Mouse (Mus musculus) olfactory bulb, adult 2 months (tissue): ENCODE results near the gene F11r.

ENCODE experiments used
- CTCF ChIP-seq: fragments of 200-500 bp; IDR thresholded peaks from 2 replicates; pipeline ENCODE4 v1.5.1; 2012; ENCODE audit warnings: low read depth, mild to moderate bottlenecking, low read length, moderate library complexity; ENCODE audit not compliant: insufficient read depth
- POLR2A ChIP-seq: fragments of 200-500 bp; IDR thresholded peaks from 2 replicates; pipeline ENCODE4 v1.6.1; 2012; ENCODE audit warnings: mild to moderate bottlenecking, low read depth, low read length, moderate library complexity; ENCODE audit not compliant: insufficient read depth

- TF ChIP-seq CTCF: no peak
- TF ChIP-seq POLR2A: no peak
Measured at GRCm38 (mm10) chr1:171459791-171460190, 22.5 kb downstream of the F11r start.
